11 mouse cellular contexts compared by ENCODE assay signal in the genomic region with DNA sequence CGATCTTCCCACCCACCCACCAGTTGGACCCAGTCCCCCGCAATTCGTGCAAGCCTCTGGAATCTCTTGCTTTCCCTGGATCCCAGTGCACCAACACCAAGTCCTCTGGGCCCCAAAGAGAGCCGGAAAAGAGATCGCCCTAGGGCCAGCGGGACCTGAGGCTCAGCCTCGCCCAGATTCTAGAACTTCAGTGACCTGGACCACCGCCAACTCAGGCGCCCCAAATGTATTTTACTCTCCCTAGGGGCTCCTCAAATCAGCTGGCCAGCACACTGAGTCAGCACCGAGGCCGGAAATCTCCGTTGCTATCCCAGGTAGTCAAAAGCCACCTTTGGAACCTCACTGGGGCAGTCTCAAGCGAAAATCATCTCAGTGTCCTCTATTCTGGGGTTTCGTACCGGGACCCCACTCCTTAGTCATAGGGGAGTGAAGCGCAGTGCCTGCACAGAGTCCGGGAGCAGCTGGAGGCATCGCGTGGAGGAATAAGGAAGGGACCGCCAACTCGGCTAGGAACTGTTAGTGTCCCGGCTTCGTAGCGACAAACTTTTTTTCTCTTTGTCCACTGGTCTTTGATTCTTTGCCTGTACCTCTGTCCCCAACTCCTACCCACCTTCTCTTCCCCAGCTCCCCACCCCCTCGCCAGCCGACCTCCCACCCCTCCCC. TPM values are rescaled to one million over a fixed set of nuclear protein-coding genes. Genes with fewer than 3 reads are reported as not detected.
DNase-seq lines count a peak whose midpoint lies in the region; ATAC-seq and TF ChIP-seq lines count a peak whose summit lies in the region.
"Had no signal": no experiment of that assay in that cellular context is flagged by ENCODE, and none has a peak within 500 bp of the region (broad histone marks: within the 10 kb centered on the region; RNA-seq: fewer than 3 reads in every experiment).

No protein-coding gene starts in this region.

- WGBS in hindbrain, postnatal 0 days: under 1% methylated on average over 26 of the region's 26 CpGs
- under 1% methylated on average over 26 of the region's 26 CpGs for WGBS in midbrain, embryonic 12.5 days

- H3K4me1 ChIP-seq in hindbrain, postnatal 0 days (ENCODE audit: insufficient read depth, low read length): no peaks in the 10 kb centered on the region
- peaks cover 9% of the 10 kb centered on the region; the same call in 1 of the 2 replicates for H3K4me1 ChIP-seq in midbrain, embryonic 12.5 days

- intact Hi-C loops in gastrocnemius, adult 2 months (cut with DNase I): no loop called here

- ATAC-seq in hindbrain, postnatal 0 days: no peak
- ATAC-seq in midbrain, embryonic 12.5 days (ENCODE audit: low FRiP score, low read depth): no peak
- no peak for ATAC-seq in megakaryocyte-erythroid progenitor cell, adult 5-6 weeks (replicated peaks; ENCODE audit: low FRiP score, low TSS enrichment, poor library complexity, severe bottlenecking)

- no peak for TF ChIP-seq CTCF in gastrocnemius, adult 2 months (IDR thresholded peaks at IDR 0.05)
- no peak for TF ChIP-seq CTCF in hindbrain, postnatal 0 days (IDR thresholded peaks at IDR 0.05; ENCODE audit: low read depth)

- H3K4me3 ChIP-seq in gastrocnemius, adult 2 months: peak overlapping the region; percentile 53
- H3K4me3 ChIP-seq in hindbrain, postnatal 0 days (ENCODE audit: low read length): peak overlapping the region; percentile 16; the same call in 1 of the 2 replicates
- peak overlapping the region; percentile 39 for H3K4me3 ChIP-seq in midbrain, embryonic 12.5 days

- no peaks in the 10 kb centered on the region for H3K36me3 ChIP-seq in hindbrain, postnatal 0 days (ENCODE audit: insufficient read depth, low read length)
- no peaks in the 10 kb centered on the region for H3K36me3 ChIP-seq in midbrain, embryonic 12.5 days

- no peak for DNase-seq in gastrocnemius, adult 2 months
- no peak for DNase-seq in gastrocnemius, adult 18-20 months (ENCODE audit: low spot score)
- DNase-seq in R1 (ENCODE audit: low read depth, low spot score): peak; percentile 23
- no peak for DNase-seq in hindbrain, postnatal 0 days (ENCODE audit: low spot score)
- no peak for DNase-seq in natural killer cell, adult 2 months (ENCODE audit: low spot score in 2 of 2)
- no peak for DNase-seq in left cerebral cortex, adult 8-10 months (ENCODE audit: low spot score in 2 of 2)
- DNase-seq: thymus, postnatal 36 days had no signal

- 0 out of 2 replicates have a peak, but pooled peaks cover 2% of the 10 kb centered on the region for H3K9me3 ChIP-seq in hindbrain, postnatal 0 days (ENCODE audit: low read length)
- H3K9me3 ChIP-seq in midbrain, embryonic 12.5 days: no peaks in the 10 kb centered on the region

- H3K27me3 ChIP-seq in hindbrain, postnatal 0 days (ENCODE audit: insufficient read depth, low read length): peaks cover 89% of the 10 kb centered on the region
- peaks cover 99% of the 10 kb centered on the region for H3K27me3 ChIP-seq in midbrain, embryonic 12.5 days

- peak overlapping the region; percentile 40; the same call in 1 of the 2 replicates for H3K4me2 ChIP-seq in hindbrain, postnatal 0 days (ENCODE audit: low read depth, low read length)
- peak overlapping the region; percentile 44; the same call in 1 of the 2 replicates for H3K4me2 ChIP-seq in midbrain, embryonic 12.5 days (replicated peaks)

- H3K9ac ChIP-seq in hindbrain, postnatal 0 days (replicated peaks; ENCODE audit: low read length): no peak overlapping the region
- peak overlapping the region; percentile 51; the same call in 1 of the 2 replicates for H3K9ac ChIP-seq in midbrain, embryonic 12.5 days (replicated peaks)

- H3K27ac ChIP-seq in gastrocnemius, adult 2 months: no peak overlapping the region
- H3K27ac ChIP-seq in hindbrain, postnatal 0 days: no peak overlapping the region
- H3K27ac ChIP-seq in midbrain, embryonic 12.5 days (replicated peaks): peak overlapping the region; percentile 77

RNA-seq across cellular contexts. Expression of a gene that starts 1.8 kb away (rescaled TPM):
- not detected for total RNA-seq in gastrocnemius, adult 2 months (2021)
- not detected for total RNA-seq in gastrocnemius, adult 18-20 months (2021)
- total RNA-seq in hindbrain, postnatal 0 days (2014; rRNA removed): 5.4 and 7.5 TPM in 2 replicates
- 0.38 and 0.58 TPM in 2 replicates for polyA plus RNA-seq in hindbrain, postnatal 0 days (2015; fragmentation: Nextera tagmentation; extraction: Ambion mirVana)
- polyA plus RNA-seq in midbrain, embryonic 12.5 days (2016; fragmentation: Nextera tagmentation; extraction: Ambion mirVana): 6.7 and 14.0 TPM in 2 replicates
- not detected for total RNA-seq in left cerebral cortex, adult 8-10 months (2022)
- total RNA-seq in megakaryocyte-erythroid progenitor cell, adult 5-6 weeks (2014; fragmentation: Nextera tagmentation): not detected in 2 replicates
- total RNA-seq in megakaryocyte-erythroid progenitor cell, adult 5-6 weeks (2017): not detected in 2 replicates
- total RNA-seq: CH12.LX; gastrocnemius, postnatal 4 days had no signal
